Mouse (Mus musculus): ENCODE results near the gene Rasa2. TPM values are rescaled to one million over a fixed set of nuclear protein-coding genes. Genes with fewer than 3 reads are reported as not detected.

The Rasa2 gene
- polyA plus RNA-seq, 1 experiment from 2014 or later = 13.8 TPM

DNA sequence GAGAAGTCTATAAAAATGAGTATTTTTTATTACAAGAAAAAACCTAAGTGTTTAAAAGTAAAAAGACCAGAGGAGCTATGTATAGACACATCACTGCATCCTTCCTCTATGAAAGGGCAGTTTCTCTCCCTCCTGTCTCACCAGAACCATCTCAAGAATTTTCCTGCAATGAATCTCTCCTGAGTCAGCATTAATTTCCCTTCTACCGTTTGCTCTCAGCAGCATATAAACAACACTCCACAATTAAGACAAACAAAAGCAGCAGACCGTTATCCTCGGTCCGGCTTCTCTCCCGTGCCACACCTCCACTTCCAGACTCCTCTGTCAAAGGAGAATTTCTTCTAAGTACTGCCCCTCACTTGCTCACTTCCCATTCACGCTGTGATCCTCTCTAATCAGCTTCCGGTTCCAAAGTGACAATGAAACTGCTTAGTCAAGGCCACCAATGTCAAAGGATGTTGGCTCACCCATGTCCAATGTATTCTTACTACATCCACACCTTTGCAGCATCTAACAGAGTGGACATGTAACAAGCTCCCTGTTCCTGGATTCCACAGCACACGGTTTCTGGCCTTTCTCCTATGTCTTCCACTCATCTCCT, 19.6 kb downstream of the Rasa2 start:
- Histone ChIP-seq H3K27ac (no peak overlapping the region), H3K36me3 (ENCODE audit: insufficient read depth, low read length) (peaks cover 19% of the 10 kb centered on the region; the same call in 1 of the 2 replicates), H3K4me3 (replicated peaks; ENCODE audit: low read depth, low read length) (no peak overlapping the region), H3K4me1 (replicated peaks; ENCODE audit: insufficient read depth, low read length) (0 out of 2 replicates have a peak, but pooled peaks cover 2% of the 10 kb centered on the region), H3K27me3 (ENCODE audit: insufficient read depth, low read length) (no peaks in the 10 kb centered on the region), H3K4me2 (ENCODE audit: low read length) (no peak overlapping the region), H3K9ac (ENCODE audit: low read depth, low read length) (no peak overlapping the region), H3K9me3 (replicated peaks; ENCODE audit: low read length) (no peaks in the 10 kb centered on the region)
- DNase-seq (ENCODE audit: low spot score) (peak; percentile 17), ATAC-seq (replicated peaks; ENCODE audit: low FRiP score, low read depth) (no peak)
- 41% methylated on average over 8 of the region's 8 CpGs for WGBS
- TF ChIP-seq CTCF (IDR thresholded peaks at IDR 0.05; ENCODE audit: low read depth) = no peak

- 80% methylated on average over 2 of the region's 2 CpGs for whole genome bisulfite sequencing
- H3K9ac ChIP-seq (ENCODE audit: low read depth, low read length) = no peak overlapping the region
- TF ChIP-seq CTCF (IDR thresholded peaks at IDR 0.05; ENCODE audit: low read depth) = no peak
- H3K36me3 ChIP-seq (ENCODE audit: insufficient read depth, low read length) = peaks cover 23% of the 10 kb centered on the region; the same call in 1 of the 2 replicates
- no peak overlapping the region for H3K27ac ChIP-seq
- no peak overlapping the region for H3K4me3 ChIP-seq (replicated peaks; ENCODE audit: low read depth, low read length)
- ATAC-seq (replicated peaks; ENCODE audit: low FRiP score, low read depth) (peak; percentile 43; the same call in 1 of the 2 replicates), DNase-seq (ENCODE audit: low spot score) (no peak)
- 0 out of 2 replicates have a peak, but pooled peaks cover 2% of the 10 kb centered on the region for H3K4me1 ChIP-seq (replicated peaks; ENCODE audit: insufficient read depth, low read length)
- H3K27me3 ChIP-seq (ENCODE audit: insufficient read depth, low read length) = no peaks in the 10 kb centered on the region
- H3K4me2 ChIP-seq (ENCODE audit: low read length) = no peak overlapping the region
- H3K9me3 ChIP-seq (replicated peaks; ENCODE audit: low read length) = no peaks in the 10 kb centered on the region
These were observed 20.6 kb downstream of the Rasa2 start for GRCm38 (mm10) chr9:96610813-96611212.

DNA sequence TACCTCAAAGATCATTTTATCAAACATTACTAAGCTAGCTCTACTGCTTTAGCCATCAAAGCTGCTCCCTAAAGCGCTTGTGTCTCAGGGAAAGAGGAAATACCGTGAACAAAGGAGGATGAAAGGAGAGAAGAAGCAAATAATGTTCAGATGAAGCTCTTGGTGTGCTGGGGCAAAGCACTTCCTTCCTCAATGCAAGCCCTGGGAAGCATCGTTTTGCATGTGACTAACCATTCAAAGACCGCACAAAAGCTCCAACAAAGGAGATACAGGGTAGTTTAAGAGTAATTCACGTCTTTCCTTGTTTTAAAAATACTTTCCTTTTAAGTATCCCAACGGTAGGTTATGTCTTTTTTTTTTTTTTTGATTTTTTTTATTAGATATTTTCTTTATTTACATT, 28.0 kb downstream of the Rasa2 start:
- peaks cover 25% of the 10 kb centered on the region; the same call in 1 of the 2 replicates for H3K36me3 ChIP-seq (ENCODE audit: insufficient read depth, low read length)

DNA sequence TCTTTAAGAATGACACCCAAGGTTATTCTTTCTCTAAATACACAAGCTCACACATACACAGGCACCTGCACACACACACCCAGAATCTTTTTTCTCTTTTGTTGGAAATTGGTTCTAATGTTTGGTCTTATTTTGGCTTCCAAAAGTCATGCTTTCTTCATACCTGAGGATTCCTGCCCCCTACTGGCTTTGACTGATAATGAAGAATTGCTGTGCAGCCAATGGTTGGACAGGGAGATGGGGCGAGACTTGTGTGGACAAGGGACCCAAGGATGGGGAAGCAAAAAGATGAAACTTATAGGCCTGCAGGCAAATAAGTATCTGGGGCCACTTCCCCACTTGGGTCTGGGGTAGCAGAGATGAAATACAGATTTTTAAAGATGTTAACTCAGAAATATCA, 33.5 kb downstream of the Rasa2 start:
- peak; percentile 47; the same call in 1 of the 2 replicates for TF ChIP-seq CTCF (IDR thresholded peaks at IDR 0.05; ENCODE audit: low read depth)
- no peak for ATAC-seq (replicated peaks; ENCODE audit: low FRiP score, low read depth)
- no peak overlapping the region for H3K9ac ChIP-seq (ENCODE audit: low read depth, low read length)
- no peak for DNase-seq (ENCODE audit: low spot score)
- no peak overlapping the region for H3K4me2 ChIP-seq (ENCODE audit: low read length)
- 93% methylated on average over 1 of the region's 1 CpGs for WGBS
- H3K27ac ChIP-seq = no peak overlapping the region
- H3K4me1 ChIP-seq (replicated peaks; ENCODE audit: insufficient read depth, low read length) = no peaks in the 10 kb centered on the region
- peaks cover 8% of the 10 kb centered on the region for H3K36me3 ChIP-seq (ENCODE audit: insufficient read depth, low read length)
- no peak overlapping the region for H3K4me3 ChIP-seq (replicated peaks; ENCODE audit: low read depth, low read length)
- no peaks in the 10 kb centered on the region for H3K27me3 ChIP-seq (ENCODE audit: insufficient read depth, low read length)
- H3K9me3 ChIP-seq (replicated peaks; ENCODE audit: low read length) = no peaks in the 10 kb centered on the region

More for the DNA sequence above, 28.0 kb downstream of the Rasa2 start:
- no peak overlapping the region for H3K9ac ChIP-seq (ENCODE audit: low read depth, low read length)
- no peaks in the 10 kb centered on the region for H3K4me1 ChIP-seq (replicated peaks; ENCODE audit: insufficient read depth, low read length)
- H3K27ac ChIP-seq = no peak overlapping the region
- no peaks in the 10 kb centered on the region for H3K27me3 ChIP-seq (ENCODE audit: insufficient read depth, low read length)
- no peaks in the 10 kb centered on the region for H3K9me3 ChIP-seq (replicated peaks; ENCODE audit: low read length)
- no peak overlapping the region for H3K4me2 ChIP-seq (ENCODE audit: low read length)
- no peak for TF ChIP-seq CTCF (IDR thresholded peaks at IDR 0.05; ENCODE audit: low read depth)
- ATAC-seq (replicated peaks; ENCODE audit: low FRiP score, low read depth) (no peak), DNase-seq (ENCODE audit: low spot score) (no peak)
- WGBS = 62% methylated on average over 6 of the region's 6 CpGs
- no peak overlapping the region for H3K4me3 ChIP-seq (replicated peaks; ENCODE audit: low read depth, low read length)

DNA sequence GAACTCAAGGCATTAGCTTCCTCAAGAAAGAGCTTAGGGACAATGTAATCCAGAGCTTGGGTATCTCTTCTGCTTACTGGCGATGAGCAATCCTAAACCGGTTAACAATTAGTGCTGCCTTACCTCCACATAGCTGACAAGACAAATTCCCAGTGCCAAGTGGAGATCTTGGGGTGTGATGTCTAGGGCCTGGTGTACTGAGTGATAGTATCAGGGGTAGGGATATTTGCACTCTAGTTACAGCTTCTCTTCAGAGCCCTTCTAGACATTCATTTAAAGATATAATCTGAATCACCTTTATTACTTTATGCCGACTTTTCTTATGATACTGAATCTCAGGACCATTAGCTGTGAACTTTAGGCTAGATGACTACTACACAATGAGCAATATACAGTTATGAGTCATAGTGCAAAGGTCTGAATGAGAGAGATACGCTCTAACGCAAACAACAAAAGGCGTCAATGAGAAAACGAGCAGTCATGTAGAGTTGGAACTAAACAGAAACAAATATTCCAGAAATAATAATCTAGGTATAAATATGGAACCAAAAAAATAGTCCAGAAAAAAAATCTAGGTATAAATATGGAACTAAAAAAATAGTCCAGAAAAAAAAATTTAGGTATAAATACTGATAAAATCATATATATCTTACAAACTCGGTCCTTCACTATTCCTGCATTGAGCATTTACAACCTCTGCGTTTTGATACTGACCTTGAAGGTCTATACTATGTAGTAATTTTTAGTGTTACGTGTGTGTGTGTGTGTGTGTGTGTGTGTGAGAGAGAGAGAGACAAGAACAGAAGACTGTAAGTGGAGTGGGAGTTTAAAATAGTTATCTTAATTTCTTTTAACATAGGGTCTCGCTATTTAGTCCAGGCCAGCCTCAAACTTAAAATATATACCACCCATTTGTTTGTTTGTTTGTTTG, 38.5 kb downstream of the Rasa2 start:
- Histone ChIP-seq H3K4me2 (ENCODE audit: low read length) (no peak overlapping the region), H3K4me3 (replicated peaks; ENCODE audit: low read depth, low read length) (no peak overlapping the region), H3K27ac (no peak overlapping the region), H3K9ac (ENCODE audit: low read depth, low read length) (no peak overlapping the region), H3K9me3 (replicated peaks; ENCODE audit: low read length) (no peaks in the 10 kb centered on the region), H3K4me1 (replicated peaks; ENCODE audit: insufficient read depth, low read length) (no peaks in the 10 kb centered on the region), H3K36me3 (ENCODE audit: insufficient read depth, low read length) (peaks cover 9% of the 10 kb centered on the region), H3K27me3 (ENCODE audit: insufficient read depth, low read length) (no peaks in the 10 kb centered on the region)
- ATAC-seq (replicated peaks; ENCODE audit: low FRiP score, low read depth) = no peak
- no peak for TF ChIP-seq CTCF (IDR thresholded peaks at IDR 0.05; ENCODE audit: low read depth)
- WGBS = 94% methylated on average over 11 of the region's 11 CpGs
- DNase-seq (ENCODE audit: low spot score) = no peak

GRCm38 (mm10) chr9:96589346-96589745, 42.1 kb downstream of the Rasa2 start:
- no peak for TF ChIP-seq CTCF (IDR thresholded peaks at IDR 0.05; ENCODE audit: low read depth)
- Histone ChIP-seq H3K4me3 (replicated peaks; ENCODE audit: low read depth, low read length) (no peak overlapping the region), H3K36me3 (ENCODE audit: insufficient read depth, low read length) (peaks cover 9% of the 10 kb centered on the region; the same call in 1 of the 2 replicates), H3K4me2 (ENCODE audit: low read length) (no peak overlapping the region), H3K9me3 (replicated peaks; ENCODE audit: low read length) (no peaks in the 10 kb centered on the region), H3K27me3 (ENCODE audit: insufficient read depth, low read length) (no peaks in the 10 kb centered on the region), H3K9ac (ENCODE audit: low read depth, low read length) (no peak overlapping the region), H3K27ac (no peak overlapping the region), H3K4me1 (replicated peaks; ENCODE audit: insufficient read depth, low read length) (no peaks in the 10 kb centered on the region)
- 93% methylated on average over 5 of the region's 5 CpGs for WGBS
- DNase-seq (ENCODE audit: low spot score) (no peak), ATAC-seq (replicated peaks; ENCODE audit: low FRiP score, low read depth) (no peak)
